Mouse (Mus musculus): ENCODE results near the gene Kank1.

Gene Kank1

DNA sequence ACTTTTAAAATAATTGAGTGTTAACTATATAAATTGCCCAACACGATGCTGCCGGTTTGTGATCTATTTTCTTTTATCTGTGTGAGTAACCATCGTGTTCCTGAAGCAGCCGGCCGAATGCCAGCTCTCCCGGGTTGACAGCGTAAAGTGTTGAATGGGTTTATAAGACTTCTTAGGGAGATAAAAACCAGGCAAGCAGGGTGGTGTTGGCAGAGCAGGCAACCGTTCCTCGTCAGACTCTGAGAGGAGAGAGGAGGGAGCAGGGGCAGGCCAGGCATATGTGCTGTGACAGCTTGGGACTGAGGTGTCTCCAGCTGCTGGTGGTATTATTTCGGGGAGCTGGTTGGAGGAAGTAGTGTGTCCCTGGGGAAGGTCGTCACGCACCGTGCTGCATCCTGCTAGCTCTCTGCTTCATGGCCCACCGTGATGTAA lies 78.7 kb downstream of the Kank1 start:
- DNase-seq: peak in 1 of 2 experiments; percentile 9

DNA sequence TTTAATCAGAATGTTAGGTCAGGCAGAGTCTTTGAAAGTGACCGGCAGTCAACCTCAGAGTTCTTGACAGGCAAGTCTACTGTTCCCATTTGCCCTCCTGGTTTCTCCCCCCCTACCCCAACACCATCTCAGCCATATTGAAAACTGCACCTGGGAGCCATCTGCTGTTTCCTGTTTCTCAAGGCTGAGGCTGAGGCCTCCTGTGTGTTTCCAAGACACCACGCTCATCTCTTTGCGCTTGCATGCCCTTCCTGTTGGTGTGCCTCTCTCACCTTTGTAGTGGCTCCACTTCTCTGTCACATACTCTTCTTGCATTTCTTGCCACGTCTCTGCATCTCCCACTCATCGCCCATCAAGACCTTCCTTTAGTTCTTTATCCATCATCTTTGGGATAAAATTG lies 79.2 kb downstream of the Kank1 start:
- no peak for DNase-seq

GRCm38 (mm10) chr19:25324265-25324664 lies 87.5 kb downstream of the Kank1 start:
- peak; percentile 56 to 63 for DNase-seq

- no peak for DNase-seq
Measured at GRCm38 (mm10) chr19:25325113-25326001, 88.6 kb downstream of the Kank1 start.

DNA sequence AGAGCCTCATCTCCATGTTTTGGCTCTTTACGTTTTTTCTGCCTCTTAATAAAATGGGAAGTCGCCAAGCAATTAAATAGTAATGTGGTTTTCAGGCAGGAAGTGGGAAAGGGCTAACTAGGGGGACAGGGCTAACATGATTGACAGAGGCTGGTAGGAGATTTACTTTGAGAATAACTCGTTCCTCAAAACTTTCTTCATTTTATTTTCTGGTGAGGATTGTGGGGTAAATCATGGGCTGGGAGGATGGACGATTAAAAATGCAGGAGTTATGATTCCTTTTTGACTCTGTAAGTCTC lies 89.2 kb downstream of the Kank1 start:
- DNase-seq: no peak

- DNase-seq: no peak
Measured at GRCm38 (mm10) chr19:25327633-25328032, 90.9 kb downstream of the Kank1 start.

DNA sequence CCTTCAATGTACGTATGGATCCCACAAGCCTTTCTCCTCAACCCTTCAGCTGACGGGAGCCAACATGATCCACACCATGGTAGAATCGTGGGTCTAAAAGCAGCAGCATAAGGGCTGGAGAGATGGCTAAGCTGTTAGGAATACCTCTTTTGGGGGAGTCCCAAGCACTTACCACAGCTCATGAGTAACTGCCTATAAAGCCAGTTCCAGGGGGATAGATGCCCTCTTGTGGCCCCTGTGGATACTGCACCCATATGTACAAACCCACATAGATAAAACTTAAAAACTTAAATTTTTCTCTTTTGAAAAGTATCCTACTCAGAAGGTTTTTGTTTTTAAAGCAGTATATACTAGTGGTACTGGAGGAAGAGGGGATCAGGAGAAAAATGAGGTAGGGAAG lies 97.6 kb downstream of the Kank1 start:
- DNase-seq: peak; percentile 44 to 83

DNA sequence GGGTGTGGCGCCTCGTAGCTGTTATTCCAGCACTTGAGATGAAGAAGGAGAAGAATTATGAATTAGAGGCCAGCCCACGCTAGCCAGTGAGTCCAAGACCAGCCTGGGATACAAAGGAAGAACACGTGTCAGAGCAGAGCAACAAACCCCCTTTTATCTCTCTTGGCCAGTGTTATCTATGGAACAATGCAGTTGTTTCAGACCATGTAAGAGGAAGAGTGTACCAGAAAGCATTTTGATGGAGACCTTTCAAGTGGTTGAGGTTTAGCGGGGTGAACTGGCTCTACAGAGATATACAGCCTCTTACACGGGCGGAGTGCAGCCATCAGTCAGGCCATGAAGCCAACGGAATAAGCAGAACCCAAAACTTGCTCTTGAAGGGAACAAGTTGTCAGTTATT lies 100.0 kb downstream of the Kank1 start:
- no peak for DNase-seq

DNA sequence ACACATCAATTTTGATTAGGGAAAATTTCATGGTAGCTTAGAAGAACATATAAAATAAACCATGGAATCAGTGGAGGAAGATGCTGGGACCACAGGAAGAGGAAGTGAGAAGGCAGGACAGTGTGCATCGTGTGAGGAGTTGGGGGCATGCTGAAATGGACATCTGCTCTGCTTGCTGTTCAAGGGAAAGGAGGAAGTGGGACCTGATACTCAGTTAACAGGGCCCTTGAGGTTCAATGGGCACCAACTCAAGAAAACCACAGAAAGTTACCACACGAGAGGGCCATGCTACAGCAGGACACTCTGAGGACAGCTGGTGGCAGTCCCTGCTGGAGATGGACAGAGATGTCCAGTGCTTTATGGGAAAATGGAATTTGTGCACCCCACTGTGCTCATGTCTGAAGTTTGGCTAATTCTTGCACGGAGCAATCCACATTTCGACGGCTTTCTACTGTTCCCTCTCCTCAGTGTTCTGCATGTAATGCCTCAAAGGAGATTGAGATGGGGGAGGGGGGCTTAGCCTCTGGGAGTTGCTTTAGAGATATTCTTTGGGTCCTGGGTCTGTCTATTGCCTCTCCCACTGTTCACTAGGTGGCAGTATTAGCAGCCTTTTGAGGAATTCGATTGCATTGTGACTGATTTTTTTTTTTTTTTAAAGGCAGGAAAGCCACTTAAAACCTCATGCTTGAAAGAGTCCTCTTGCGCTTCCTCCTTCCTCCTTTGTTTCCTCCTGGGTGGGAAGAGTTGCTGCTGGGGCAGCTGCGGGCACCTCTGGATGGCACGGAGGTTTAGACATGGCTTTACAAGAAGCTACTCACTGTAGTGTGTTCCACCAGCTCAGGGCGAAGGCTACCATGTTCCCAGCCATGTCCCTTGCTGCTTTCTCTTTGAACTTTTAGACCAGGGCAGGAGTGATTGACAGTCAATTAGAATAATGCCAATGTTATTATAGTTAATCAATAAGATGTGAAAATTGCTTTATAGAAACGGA lies 104.2 kb downstream of the Kank1 start:
- peak in 1 of 2 experiments; percentile 51 for DNase-seq

- no peak for DNase-seq
Measured at GRCm38 (mm10) chr19:25342026-25342425, 105.3 kb downstream of the Kank1 start.

- DNase-seq: peak; percentile 47
Measured at GRCm38 (mm10) chr19:25343657-25344322, 107.0 kb downstream of the Kank1 start.

GRCm38 (mm10) chr19:25344371-25344770 lies 107.6 kb downstream of the Kank1 start:
- DNase-seq: no peak

- DNase-seq: no peak
Measured at GRCm38 (mm10) chr19:25345972-25346371, 109.2 kb downstream of the Kank1 start.

DNA sequence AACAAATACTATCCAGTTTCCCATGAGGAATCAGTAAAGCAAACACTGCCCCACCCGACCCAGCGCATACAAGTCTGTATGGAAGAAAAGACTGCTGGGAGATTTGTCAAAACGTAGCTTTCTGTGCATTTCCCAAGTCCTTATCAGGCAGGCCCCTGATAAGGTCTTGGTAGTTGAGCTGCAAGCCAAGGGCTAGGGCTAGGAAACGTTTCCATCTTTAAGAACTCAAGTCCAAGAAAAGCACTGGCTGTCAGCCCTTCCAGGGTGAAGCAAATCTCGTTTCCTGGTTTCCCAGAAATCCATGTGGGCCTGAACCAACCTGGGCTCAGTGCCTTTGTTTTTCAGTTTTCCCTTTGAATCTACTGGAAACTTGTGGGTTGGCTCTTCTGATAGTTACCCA lies 110.7 kb downstream of the Kank1 start:
- DNase-seq: no peak

- DNase-seq: no peak
Measured at GRCm38 (mm10) chr19:25351257-25351955, 114.6 kb downstream of the Kank1 start.

- DNase-seq: no peak
Measured at GRCm38 (mm10) chr19:25357094-25357493, 120.3 kb downstream of the Kank1 start.

DNA sequence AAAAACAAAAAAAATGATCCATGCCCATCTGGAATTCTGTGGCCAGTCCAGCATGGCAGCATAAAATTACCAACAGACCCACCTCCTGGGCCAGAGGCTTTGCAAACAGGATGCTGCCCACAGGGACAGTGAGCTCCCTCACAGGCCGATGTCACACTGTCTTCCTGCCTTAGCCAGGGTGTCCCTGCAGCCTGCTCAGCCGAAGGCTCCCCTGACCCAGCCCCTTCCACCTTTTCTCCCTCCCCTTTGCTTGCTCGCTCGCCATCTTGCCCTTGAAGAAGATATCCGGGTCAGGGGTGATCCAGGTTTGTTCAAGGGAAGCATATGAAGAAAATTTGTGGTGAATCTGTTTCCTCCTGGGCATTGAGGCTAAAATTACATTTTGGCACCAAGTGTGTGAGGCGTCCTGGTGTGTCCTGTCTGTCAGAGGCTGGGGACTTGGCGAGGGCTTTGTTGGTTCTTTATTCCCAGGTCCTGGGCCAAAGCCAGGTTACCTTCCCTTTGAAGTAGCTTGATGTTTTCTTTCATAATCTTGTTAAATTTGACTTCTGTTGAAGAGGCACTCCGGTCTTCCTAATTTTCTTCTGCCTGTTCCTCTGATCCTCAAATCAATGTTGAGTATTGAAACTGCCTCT lies 121.8 kb downstream of the Kank1 start:
- DNase-seq: peak in 1 of 2 experiments; percentile 52

GRCm38 (mm10) chr19:25360571-25361029 lies 123.8 kb downstream of the Kank1 start:
- DNase-seq: no peak

DNA sequence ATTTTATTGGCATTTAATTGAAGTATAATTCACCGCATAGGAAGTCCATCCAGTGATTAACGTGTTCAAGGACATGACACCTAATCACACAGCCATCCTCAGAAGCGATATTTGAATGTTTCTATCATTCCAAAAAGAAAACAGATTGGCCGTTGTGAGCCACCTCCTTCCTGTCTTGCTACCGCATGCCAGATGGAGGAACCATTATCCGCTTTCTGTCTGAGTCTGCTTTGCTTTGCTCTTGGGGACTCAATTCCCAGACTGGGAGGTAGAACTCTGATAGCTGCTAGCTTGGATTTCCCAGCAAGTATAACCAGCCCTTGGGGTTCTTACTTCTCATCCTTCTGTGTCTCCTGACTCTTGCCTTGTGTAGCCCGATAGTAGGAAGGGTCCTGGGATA lies 125.2 kb downstream of the Kank1 start:
- no peak for DNase-seq

DNA sequence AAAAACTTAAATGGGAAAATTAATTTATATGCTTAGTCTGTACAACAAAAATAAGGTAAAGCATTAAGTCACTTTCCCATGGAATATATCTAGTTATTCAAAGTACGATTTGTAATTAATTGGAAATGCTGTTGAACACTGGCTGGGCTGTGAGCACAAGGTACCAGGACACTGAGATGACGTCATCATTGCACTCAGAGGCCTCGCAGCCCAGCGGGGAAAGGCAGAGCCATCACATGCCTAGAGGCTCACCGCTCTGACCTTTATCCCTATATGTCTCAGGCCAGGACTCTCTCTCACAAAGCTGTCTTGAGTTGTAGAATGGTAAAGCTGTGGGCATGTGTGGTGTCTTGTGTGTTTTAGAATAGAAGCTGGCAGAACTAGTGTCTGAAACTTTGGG lies 128.9 kb downstream of the Kank1 start:
- no peak for DNase-seq

GRCm38 (mm10) chr19:25366620-25367019 lies 129.8 kb downstream of the Kank1 start:
- no peak for DNase-seq

- DNase-seq: no peak
Measured at GRCm38 (mm10) chr19:25370428-25370827, 133.7 kb downstream of the Kank1 start.

All from kidney, postnatal 25 days (tissue).